Mouse (Mus musculus): ENCODE measurements around the gene Olfr1280. TPM values are rescaled to one million over a fixed set of nuclear protein-coding genes. Genes with fewer than 3 reads are reported as not detected.
"Not testable (repeated sequence)": the region's sequence is repeated elsewhere in the genome, so short reads cannot be mapped to it uniquely, and the experiment has no call there.

Olfr1280 gene
- not detected in 2 replicates for polyA plus RNA-seq (2014; fragmentation: Nextera tagmentation; extraction: Ambion mirVana)

GRCm38 (mm10) chr2:111313717-111314116 is at the start of gene Olfr1280:
TSS of gene Olfr1280 (plus strand) at chr2:111314017.
- Histone ChIP-seq H3K9me3 (ENCODE audit: control insufficient read depth, low read length) (no peaks in the 10 kb centered on the region), H3K9ac (ENCODE audit: low read length) (no peak within 1 kb of the TSS), H3K36me3 (ENCODE audit: control insufficient read depth, insufficient read depth, low read length) (no peaks in the 10 kb centered on the region), H3K4me1 (ENCODE audit: control insufficient read depth, insufficient read depth, low read length) (no peaks in the 10 kb centered on the region), H3K4me2 (no peak within 1 kb of the TSS), H3K27me3 (ENCODE audit: control insufficient read depth, insufficient read depth, low read length) (no peaks in the 10 kb centered on the region), H3K4me3 (ENCODE audit: low read depth, low read length) (no peak within 1 kb of the TSS), H3K27ac (ENCODE audit: low read depth, low read length) (no peak within 1 kb of the TSS)
- ATAC-seq (ENCODE audit: low FRiP score) (no peak), DNase-seq (ENCODE audit: low spot score, missing footprints) (no peak)

DNA sequence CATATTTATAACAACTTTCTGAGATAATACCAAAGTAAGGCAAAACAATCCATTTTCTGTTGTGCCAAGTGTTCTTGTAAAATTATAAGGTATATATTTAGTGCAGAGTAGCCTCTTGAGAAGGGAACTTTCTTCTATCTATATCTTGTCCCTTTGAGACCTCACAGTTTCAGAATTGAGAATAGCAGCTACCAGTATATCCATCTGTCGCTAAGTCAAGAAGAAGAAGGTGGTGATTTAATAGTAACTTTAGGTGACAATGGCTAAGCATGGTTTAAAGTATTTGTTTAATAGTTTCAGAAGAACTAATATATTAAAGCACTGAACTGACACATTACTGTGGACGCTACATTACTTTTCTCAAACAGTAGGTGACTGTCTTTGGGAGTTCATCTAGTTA is 39.8 kb upstream of the Olfr1280 start, which contains the start of gene Olfr1277:
Gene Olfr1277, minus strand, starts transcription at position 101 of the 400 bp plus-strand sequence.
- Histone ChIP-seq H3K9me3 (ENCODE audit: control insufficient read depth, low read length) (no peaks in the 10 kb centered on the region), H3K4me3 (ENCODE audit: low read depth, low read length) (no peak within 1 kb of the TSS), H3K9ac (ENCODE audit: low read length) (no peak within 1 kb of the TSS), H3K4me2 (no peak within 1 kb of the TSS), H3K36me3 (ENCODE audit: control insufficient read depth, insufficient read depth, low read length) (no peaks in the 10 kb centered on the region), H3K4me1 (ENCODE audit: control insufficient read depth, insufficient read depth, low read length) (no peaks in the 10 kb centered on the region), H3K27ac (ENCODE audit: low read depth, low read length) (no peak within 1 kb of the TSS), H3K27me3 (ENCODE audit: control insufficient read depth, insufficient read depth, low read length) (no peaks in the 10 kb centered on the region)
- ATAC-seq (ENCODE audit: low FRiP score), result no peak
- no peak for DNase-seq (ENCODE audit: low spot score, missing footprints)
- 81% methylated on average over 2 of the region's 2 CpGs for WGBS

DNA sequence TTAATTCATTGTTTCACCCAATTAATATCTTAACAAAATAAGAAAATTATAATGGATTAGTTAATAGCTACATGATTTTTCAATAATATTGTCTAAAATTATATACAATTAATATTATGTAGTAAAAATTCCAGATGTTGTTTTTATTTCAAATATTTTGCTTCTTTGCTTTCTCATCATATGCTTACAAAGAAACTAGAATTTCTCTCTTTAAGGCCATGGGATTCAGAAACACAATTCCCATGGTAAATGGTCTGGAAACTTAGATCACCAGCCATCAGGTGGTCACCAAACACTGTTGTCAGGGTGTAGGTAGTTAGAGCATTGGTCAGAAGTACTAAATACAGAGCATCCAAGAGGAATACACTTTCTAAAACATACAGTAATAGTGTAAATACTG is 24.0 kb upstream of the Olfr1280 start, which contains the start of gene Olfr1278:
Gene Olfr1278, plus strand, starts transcription at position 301 of the 400 bp plus-strand sequence.
- no peak for DNase-seq (ENCODE audit: low spot score, missing footprints)
- Histone ChIP-seq H3K27me3 (ENCODE audit: control insufficient read depth, insufficient read depth, low read length) (no peaks in the 10 kb centered on the region), H3K36me3 (ENCODE audit: control insufficient read depth, insufficient read depth, low read length) (no peaks in the 10 kb centered on the region), H3K4me3 (ENCODE audit: low read depth, low read length) (no peak within 1 kb of the TSS), H3K4me2 (no peak within 1 kb of the TSS), H3K9ac (ENCODE audit: low read length) (no peak within 1 kb of the TSS), H3K9me3 (ENCODE audit: control insufficient read depth, low read length) (no peaks in the 10 kb centered on the region), H3K4me1 (ENCODE audit: control insufficient read depth, insufficient read depth, low read length) (no peaks in the 10 kb centered on the region), H3K27ac (ENCODE audit: low read depth, low read length) (no peak within 1 kb of the TSS)
- no peak for ATAC-seq (ENCODE audit: low FRiP score)

DNA sequence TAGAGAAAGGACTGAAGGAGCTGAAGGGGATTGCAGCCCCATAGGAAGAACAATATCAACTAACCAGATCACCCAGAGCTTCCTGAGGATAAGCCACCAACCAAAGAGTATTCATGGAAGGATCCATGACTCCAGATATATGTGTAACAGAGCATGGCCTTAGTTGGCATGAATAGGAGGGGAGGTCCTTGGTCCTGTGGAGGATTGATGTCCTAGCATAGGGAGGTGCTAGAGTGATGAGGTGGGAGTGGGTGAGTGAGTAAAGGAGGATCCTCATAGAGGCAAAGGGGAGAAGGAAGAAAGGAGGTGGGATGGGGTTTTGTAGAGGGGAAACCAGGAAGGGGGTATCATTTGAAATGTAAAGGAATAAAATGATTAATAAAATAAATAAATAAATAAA is 15.3 kb upstream of the Olfr1280 start:
- no peak overlapping the region for H3K27ac ChIP-seq (ENCODE audit: low read depth, low read length)
- ATAC-seq (ENCODE audit: low FRiP score) (peak; percentile 58; the same call in 1 of the 2 replicates), DNase-seq (ENCODE audit: low spot score, missing footprints) (no peak)
- H3K9ac ChIP-seq (ENCODE audit: low read length), result no peak overlapping the region
- no peak overlapping the region for H3K4me2 ChIP-seq
- H3K36me3 ChIP-seq (ENCODE audit: control insufficient read depth, insufficient read depth, low read length), result no peaks in the 10 kb centered on the region
- no peaks in the 10 kb centered on the region for H3K4me1 ChIP-seq (ENCODE audit: control insufficient read depth, insufficient read depth, low read length)
- H3K9me3 ChIP-seq (ENCODE audit: control insufficient read depth, low read length), result no peaks in the 10 kb centered on the region
- no peak overlapping the region for H3K4me3 ChIP-seq (ENCODE audit: low read depth, low read length)
- H3K27me3 ChIP-seq (ENCODE audit: control insufficient read depth, insufficient read depth, low read length), result no peaks in the 10 kb centered on the region

DNA sequence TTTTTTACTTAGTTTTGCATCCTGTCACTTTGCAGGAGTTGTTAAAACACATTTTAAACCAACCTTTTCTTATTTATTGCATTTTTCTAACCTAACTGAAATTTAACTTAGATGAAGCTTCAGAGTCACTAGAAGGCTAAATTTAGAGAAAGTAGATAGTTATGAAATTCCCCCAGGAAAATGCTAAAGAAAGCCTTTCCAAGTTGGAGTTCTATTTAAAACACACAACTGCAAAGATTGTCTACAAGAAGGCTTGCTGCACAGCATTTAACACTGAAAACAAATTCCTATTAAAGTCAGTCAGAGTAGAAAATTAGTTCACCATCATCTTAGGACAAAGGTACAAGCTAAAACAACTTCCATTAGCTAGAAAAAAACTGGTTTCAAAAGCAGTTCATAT is 13.4 kb upstream of the Olfr1280 start, which contains the start of gene Olfr1279:
Gene Olfr1279, plus strand, starts transcription at position 262 of the 400 bp plus-strand sequence.
- ATAC-seq (ENCODE audit: low FRiP score), result no peak
- no peak within 1 kb of the TSS for H3K27ac ChIP-seq (ENCODE audit: low read depth, low read length)
- DNase-seq (ENCODE audit: low spot score, missing footprints), result no peak
- H3K9ac ChIP-seq (ENCODE audit: low read length), result no peak within 1 kb of the TSS
- H3K4me2 ChIP-seq, result no peak within 1 kb of the TSS
- no peaks in the 10 kb centered on the region for H3K36me3 ChIP-seq (ENCODE audit: control insufficient read depth, insufficient read depth, low read length)
- no peaks in the 10 kb centered on the region for H3K4me1 ChIP-seq (ENCODE audit: control insufficient read depth, insufficient read depth, low read length)
- no peaks in the 10 kb centered on the region for H3K27me3 ChIP-seq (ENCODE audit: control insufficient read depth, insufficient read depth, low read length)
- no peaks in the 10 kb centered on the region for H3K9me3 ChIP-seq (ENCODE audit: control insufficient read depth, low read length)
- H3K4me3 ChIP-seq (ENCODE audit: low read depth, low read length), result no peak within 1 kb of the TSS

- WGBS, result 80% methylated on average over 2 of the region's 2 CpGs
- Histone ChIP-seq H3K4me3 (ENCODE audit: low read depth, low read length) (no peak within 1 kb of the TSS), H3K27me3 (ENCODE audit: control insufficient read depth, insufficient read depth, low read length) (no peaks in the 10 kb centered on the region), H3K4me1 (ENCODE audit: control insufficient read depth, insufficient read depth, low read length) (no peaks in the 10 kb centered on the region), H3K9ac (ENCODE audit: low read length) (no peak within 1 kb of the TSS), H3K9me3 (ENCODE audit: control insufficient read depth, low read length) (no peaks in the 10 kb centered on the region), H3K36me3 (ENCODE audit: control insufficient read depth, insufficient read depth, low read length) (no peaks in the 10 kb centered on the region), H3K4me2 (no peak within 1 kb of the TSS), H3K27ac (ENCODE audit: low read depth, low read length) (no peak within 1 kb of the TSS)
- DNase-seq (ENCODE audit: low spot score, missing footprints) (no peak), ATAC-seq (ENCODE audit: low FRiP score) (no peak)
Measured at GRCm38 (mm10) chr2:111326220-111326619, 12.4 kb downstream of the Olfr1280 start, which contains the start of gene Olfr1281. TSS of gene Olfr1281 (plus strand) at chr2:111326520.

DNA sequence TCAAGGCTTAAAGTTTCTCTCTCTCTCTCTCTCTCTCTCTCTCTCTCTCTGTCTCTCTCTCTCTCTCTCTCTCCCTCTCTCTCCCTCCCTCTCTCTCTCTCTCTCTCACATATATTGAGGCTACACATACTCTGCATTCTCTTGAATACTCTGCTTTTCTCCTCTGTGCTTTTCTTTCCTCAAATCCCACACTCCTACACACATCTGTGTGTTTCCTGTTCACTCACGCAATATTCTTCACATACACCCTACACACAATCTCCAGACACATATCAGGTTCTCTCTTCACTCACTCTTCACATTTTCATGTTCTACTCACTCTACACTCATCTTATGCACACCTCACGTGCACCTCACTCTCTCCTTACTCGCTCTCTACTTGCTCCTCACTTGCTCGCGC is 19.9 kb downstream of the Olfr1280 start:
- not testable (repeated sequence) for H3K4me1 ChIP-seq (ENCODE audit: control insufficient read depth, insufficient read depth, low read length); H3K27ac ChIP-seq (ENCODE audit: low read depth, low read length); H3K9me3 ChIP-seq (ENCODE audit: control insufficient read depth, low read length); H3K4me2 ChIP-seq; DNase-seq (ENCODE audit: low spot score, missing footprints); H3K9ac ChIP-seq (ENCODE audit: low read length); H3K36me3 ChIP-seq (ENCODE audit: control insufficient read depth, insufficient read depth, low read length); H3K27me3 ChIP-seq (ENCODE audit: control insufficient read depth, insufficient read depth, low read length); ATAC-seq (ENCODE audit: low FRiP score); H3K4me3 ChIP-seq (ENCODE audit: low read depth, low read length)
- WGBS, result 89% methylated on average over 5 of the region's 5 CpGs

- Histone ChIP-seq H3K9ac (ENCODE audit: low read length) (no peak within 1 kb of the TSS), H3K27me3 (ENCODE audit: control insufficient read depth, insufficient read depth, low read length) (no peaks in the 10 kb centered on the region), H3K9me3 (ENCODE audit: control insufficient read depth, low read length) (no peaks in the 10 kb centered on the region), H3K4me1 (ENCODE audit: control insufficient read depth, insufficient read depth, low read length) (no peaks in the 10 kb centered on the region), H3K4me3 (ENCODE audit: low read depth, low read length) (no peak within 1 kb of the TSS), H3K27ac (ENCODE audit: low read depth, low read length) (no peak within 1 kb of the TSS), H3K36me3 (ENCODE audit: control insufficient read depth, insufficient read depth, low read length) (no peaks in the 10 kb centered on the region), H3K4me2 (no peak within 1 kb of the TSS)
- 75% methylated on average over 2 of the region's 2 CpGs for WGBS
- DNase-seq (ENCODE audit: low spot score, missing footprints) (no peak), ATAC-seq (ENCODE audit: low FRiP score) (no peak)
Measured at GRCm38 (mm10) chr2:111335976-111336375, 22.2 kb downstream of the Olfr1280 start, which contains the start of gene Olfr1282. TSS of gene Olfr1282 (minus strand) at chr2:111336076.

DNA sequence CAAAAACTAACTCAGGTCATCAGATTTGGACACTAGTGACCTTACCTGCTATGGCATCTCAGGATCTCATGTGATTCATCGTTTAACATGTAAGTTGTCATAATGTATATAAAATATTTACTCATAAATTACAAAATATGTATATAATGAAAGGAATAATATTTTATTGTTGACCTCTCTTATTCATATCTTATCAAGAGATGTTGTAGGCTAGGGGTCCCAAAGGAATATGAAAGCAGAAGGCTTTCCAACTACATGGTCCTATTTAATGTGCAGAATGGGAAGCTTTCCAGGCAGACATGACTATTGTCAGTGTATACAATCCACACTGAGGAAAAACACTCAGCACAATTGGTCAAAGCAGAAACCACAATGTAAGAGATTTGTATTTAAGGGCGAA is 52.7 kb downstream of the Olfr1280 start, which contains the start of gene Olfr1283:
Gene Olfr1283, plus strand, starts transcription at position 301 of the 400 bp plus-strand sequence.
- no peak within 1 kb of the TSS for H3K9ac ChIP-seq (ENCODE audit: low read length)
- no peak within 1 kb of the TSS for H3K4me2 ChIP-seq
- no peaks in the 10 kb centered on the region for H3K36me3 ChIP-seq (ENCODE audit: control insufficient read depth, insufficient read depth, low read length)
- H3K4me3 ChIP-seq (ENCODE audit: low read depth, low read length), result no peak within 1 kb of the TSS
- no peak for DNase-seq (ENCODE audit: low spot score, missing footprints)
- H3K27me3 ChIP-seq (ENCODE audit: control insufficient read depth, insufficient read depth, low read length), result no peaks in the 10 kb centered on the region
- WGBS, result 86% methylated on average over 2 of the region's 2 CpGs
- no peaks in the 10 kb centered on the region for H3K4me1 ChIP-seq (ENCODE audit: control insufficient read depth, insufficient read depth, low read length)
- no peak for ATAC-seq (ENCODE audit: low FRiP score)
- H3K27ac ChIP-seq (ENCODE audit: low read depth, low read length), result no peak within 1 kb of the TSS
- no peaks in the 10 kb centered on the region for H3K9me3 ChIP-seq (ENCODE audit: control insufficient read depth, low read length)

Measured in midbrain, embryonic 11.5 days (tissue).